Mouse (Mus musculus) naive thymus-derived CD4-positive, alpha-beta T cell, adult 5 months (primary cell): ENCODE results near the gene Gm20425. TPM values are rescaled to one million over a fixed set of nuclear protein-coding genes. Genes with fewer than 3 reads are reported as not detected.

Experiments
- polyA plus RNA-seq: library from polyadenylated mRNA; unstranded; fragments of 100-300 nt; shearing (Covaris generic); gene quantifications from one replicate; pipeline ENCODE4 v1.2.1, GENCODE M21; 2017

Gene Gm20425
- not detected for polyA plus RNA-seq

GRCm38 (mm10) chr9:103230151-103230951 is at the start of gene Gm20425, which contains the start of gene Trf:
TSS of gene Gm20425 (minus strand) at chr9:103230307.
TSS of gene Trf (minus strand) at chr9:103230444.

DNA sequence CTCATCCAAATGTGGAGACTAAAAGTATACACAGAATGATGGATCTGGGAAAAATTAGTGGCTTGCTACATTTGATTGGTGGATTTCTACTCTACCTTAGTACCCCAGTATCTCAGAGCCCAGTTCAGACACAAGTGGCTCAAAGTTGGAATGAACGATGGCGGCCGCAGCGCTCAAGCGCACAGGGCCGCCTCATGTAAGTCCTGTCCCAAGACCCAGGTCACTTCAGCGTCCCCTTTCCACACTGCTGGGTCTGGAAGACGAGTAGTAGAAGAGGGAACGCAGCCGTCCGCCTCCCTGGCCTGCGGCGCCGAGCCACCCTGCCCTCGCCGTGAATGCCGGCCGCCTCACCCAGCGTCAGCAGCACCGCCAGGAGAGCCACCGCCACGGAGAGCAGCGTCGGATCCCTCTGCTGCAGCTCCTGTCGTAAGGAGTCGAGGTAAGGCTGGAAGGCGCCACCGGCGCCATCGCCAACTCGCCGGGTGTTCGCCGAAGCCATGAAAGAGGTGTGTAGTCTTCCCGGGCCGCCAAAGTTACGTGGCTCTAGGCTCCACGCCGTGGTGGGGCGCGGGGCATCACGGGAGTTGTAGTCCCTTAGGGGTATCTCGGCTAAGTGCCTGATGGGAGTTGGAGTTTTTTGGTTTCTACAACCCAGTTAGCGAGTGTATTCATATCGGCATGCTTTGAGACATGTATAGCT is 28.4 kb downstream of the Gm20425 start, which contains the start of gene Srprb:
TSS of gene Srprb (minus strand) at position 577 of the 700 bp plus-strand sequence.

Other genes starting within 250 kb of the Gm20425 start
- gene Slco2a1, start 241.6 kb downstream of the Gm20425 start, polyA plus RNA-seq = not detected
- gene Rab6b, start 118.5 kb downstream of the Gm20425 start, polyA plus RNA-seq = 24.2 TPM
- 45.3 TPM for gene Srprb, start 28.2 kb downstream of the Gm20425 start, polyA plus RNA-seq
- gene Trf, start 137 bp upstream of the Gm20425 start, polyA plus RNA-seq = 1.3 TPM
- gene 1300017J02Rik, start 74.8 kb upstream of the Gm20425 start, polyA plus RNA-seq = 0.50 TPM
- gene Topbp1, start 74.9 kb upstream of the Gm20425 start, polyA plus RNA-seq = 61.0 TPM
- gene Cdv3, start 135.5 kb upstream of the Gm20425 start, polyA plus RNA-seq = 85.8 TPM